Mouse (Mus musculus) gastrocnemius, postnatal 4 days (tissue): ENCODE measurements around the gene Slain1. TPM values are rescaled to one million over a fixed set of nuclear protein-coding genes. Genes with fewer than 3 reads are reported as not detected.
"Not testable (repeated sequence)": the region's sequence is repeated elsewhere in the genome, so short reads cannot be mapped to it uniquely, and the experiment has no call there.

Experiments
- DNase-seq, 2 experiments: peaks; one replicate each; pipeline ENCODE4 v3.0.0; 2021 to 2022; ENCODE audit warnings: low spot score in 2 of 2, mixed read lengths in 2 of 2
- microRNA-seq: library from miRNA; unstranded; fragments of <30 nt; microRNA quantifications from one replicate; pipeline ENCODE4 v1.2.0, GENCODE M21; 2021
- total RNA-seq, 2 experiments: library from RNA; stranded (reverse); gene quantifications; 2 replicates each; pipeline ENCODE4 v1.2.3; 2021

Slain1 gene
- total RNA-seq, 2 experiments from 2014 or later: 0.44 to 0.47 TPM

- no peak for DNase-seq
Measured at GRCm38 (mm10) chr14:103720163-103720562, 70.1 kb downstream of the Slain1 start.

- DNase-seq: peak in 1 of 2 experiments; percentile 50
Measured at GRCm38 (mm10) chr14:103720637-103721355, 70.8 kb downstream of the Slain1 start.

DNA sequence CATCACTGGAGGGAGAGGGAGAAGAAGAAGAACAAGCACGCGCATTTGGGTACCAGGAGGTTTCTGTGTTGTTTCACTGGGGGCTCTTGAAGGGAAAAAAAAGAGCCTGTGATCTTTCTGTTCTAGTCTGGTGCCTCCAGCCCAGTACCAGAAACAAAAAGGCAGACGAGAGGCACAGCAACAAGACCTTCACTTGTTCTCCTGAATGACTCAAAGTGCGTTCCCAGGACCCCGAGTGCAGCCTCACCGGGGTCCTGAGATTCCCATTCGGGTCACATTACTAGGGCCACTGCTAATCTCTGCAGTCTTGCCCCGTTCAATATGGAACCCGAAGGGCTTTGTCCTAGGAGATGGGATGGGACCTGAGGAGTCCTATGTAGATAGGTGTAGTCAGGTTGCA, 73.3 kb downstream of the Slain1 start:
- DNase-seq: no peak

DNA sequence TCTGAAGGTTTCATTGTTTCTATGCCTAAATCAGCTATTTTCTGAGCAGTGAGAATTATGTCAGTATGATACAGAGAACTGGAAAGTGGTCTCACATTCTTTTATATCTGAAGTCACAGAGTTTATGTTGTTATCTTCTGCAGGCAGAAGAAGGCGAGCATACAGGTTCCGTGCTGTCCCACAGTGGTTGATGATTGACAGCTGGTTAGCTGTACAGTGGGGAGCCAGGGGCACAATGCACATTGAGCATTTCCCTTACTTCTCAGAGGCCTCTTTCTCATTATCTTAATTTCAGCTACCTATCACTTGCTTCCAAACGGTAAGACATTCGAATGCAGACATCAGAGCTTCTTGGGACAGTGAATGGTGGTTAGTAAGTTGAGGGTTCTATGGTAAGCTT, 73.8 kb downstream of the Slain1 start:
- DNase-seq: no peak

GRCm38 (mm10) chr14:103728506-103728905, 78.5 kb downstream of the Slain1 start:
- no peak for DNase-seq

DNA sequence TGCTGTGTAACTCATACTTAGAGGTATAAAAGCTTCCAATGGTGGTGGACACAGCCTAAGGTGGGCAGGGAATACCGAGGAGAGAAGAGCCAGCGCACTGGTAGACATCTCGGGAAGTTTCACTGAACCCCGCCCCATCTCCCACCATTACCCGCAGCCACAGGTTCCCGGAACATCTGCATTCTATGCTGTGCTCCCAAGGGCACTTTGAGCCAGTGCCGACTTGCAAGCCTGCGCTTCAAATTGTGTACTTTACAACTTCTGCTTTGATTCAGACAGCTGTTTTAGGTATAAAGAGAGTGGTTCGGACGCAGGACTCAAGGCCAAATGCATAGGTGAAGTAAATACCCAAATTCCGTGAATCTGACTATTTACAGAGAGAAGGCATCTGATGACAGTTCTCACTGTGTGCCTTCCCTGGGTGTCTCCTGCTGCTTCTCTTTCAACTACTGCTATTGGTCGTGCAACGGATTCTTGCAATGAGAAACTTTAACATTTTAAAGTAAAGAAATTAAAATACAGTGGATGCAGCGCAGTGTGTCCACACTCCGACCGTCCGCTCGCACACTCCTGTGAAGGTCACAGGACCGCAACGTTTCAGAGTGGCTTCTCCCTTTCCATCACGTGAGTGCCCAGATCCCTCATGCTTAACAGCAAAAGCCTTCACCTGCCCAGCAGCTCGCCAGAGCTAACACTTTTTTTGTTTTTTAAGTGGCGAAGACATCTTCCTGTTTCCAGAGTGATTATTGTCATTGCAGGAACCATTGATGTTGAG, 79.1 kb downstream of the Slain1 start:
- no peak for DNase-seq

- no peak for DNase-seq
Measured at GRCm38 (mm10) chr14:103729760-103730367, 79.8 kb downstream of the Slain1 start.

- DNase-seq: no peak
Measured at GRCm38 (mm10) chr14:103732626-103733025, 82.6 kb downstream of the Slain1 start.

DNA sequence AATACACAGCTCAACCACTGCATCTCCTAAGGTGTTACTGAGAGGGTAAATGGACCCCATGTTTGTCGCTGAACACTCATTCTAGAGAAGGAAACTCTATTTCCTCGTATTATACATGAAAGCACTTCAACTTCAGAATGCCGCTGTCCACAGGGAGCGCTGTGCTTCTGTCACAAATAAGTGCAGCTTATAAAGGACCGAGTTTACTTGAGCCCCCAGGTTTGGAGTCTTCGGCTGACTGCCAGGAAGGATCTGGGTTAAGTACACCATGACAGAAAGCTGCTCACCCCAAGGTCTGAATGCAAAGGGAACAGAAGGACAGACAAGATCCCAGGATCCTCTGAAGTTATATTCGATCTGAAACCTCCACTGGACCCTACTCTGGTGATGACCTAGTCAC, 91.2 kb downstream of the Slain1 start:
- DNase-seq: no peak

GRCm38 (mm10) chr14:103742150-103742549, 92.1 kb downstream of the Slain1 start:
- no peak for DNase-seq

DNA sequence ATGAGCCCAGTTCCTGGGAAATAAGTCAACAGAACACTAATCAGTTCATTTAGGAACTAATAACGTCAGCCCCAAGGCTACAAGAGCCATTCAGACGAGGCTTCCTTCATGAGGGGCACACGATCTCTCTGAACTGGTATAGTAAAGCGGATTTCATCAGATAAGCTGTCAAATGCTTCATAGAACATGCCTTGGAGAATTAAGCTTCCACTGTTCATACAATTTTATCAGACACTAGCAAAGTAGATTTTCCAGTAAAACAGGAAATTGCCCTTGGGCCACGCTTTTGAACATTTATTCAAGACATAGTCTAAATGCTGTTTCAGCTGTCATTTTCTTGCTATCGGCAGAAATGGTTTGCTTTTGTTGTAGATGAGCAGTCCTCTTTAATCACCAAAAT, 97.3 kb downstream of the Slain1 start:
- no peak for DNase-seq

- DNase-seq: not testable (repeated sequence)
Measured at GRCm38 (mm10) chr14:103750638-103751037, 100.6 kb downstream of the Slain1 start.

GRCm38 (mm10) chr14:103751384-103751783, 101.4 kb downstream of the Slain1 start:
- no peak for DNase-seq

DNA sequence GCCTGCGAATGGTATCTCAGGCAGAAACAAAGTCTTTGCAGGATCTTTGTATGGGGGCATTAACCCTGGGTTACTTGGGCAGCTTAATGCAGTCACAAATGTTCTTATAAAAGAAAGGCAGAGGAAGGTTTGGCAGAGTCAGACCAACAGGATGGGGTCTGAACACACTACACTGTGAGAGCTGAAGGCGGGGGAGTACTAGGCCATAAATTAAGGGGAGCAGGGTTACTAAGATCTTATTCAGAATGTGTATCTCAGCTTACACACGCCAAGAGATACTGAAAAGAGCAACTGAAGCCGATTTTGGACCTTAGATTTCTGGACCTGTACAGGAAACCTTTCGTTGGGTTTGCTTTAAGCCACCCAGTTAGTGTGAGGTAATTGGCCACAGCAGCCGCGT, 102.7 kb downstream of the Slain1 start:
- DNase-seq: no peak

GRCm38 (mm10) chr14:103754041-103754440, 104.0 kb downstream of the Slain1 start:
- no peak for DNase-seq

DNA sequence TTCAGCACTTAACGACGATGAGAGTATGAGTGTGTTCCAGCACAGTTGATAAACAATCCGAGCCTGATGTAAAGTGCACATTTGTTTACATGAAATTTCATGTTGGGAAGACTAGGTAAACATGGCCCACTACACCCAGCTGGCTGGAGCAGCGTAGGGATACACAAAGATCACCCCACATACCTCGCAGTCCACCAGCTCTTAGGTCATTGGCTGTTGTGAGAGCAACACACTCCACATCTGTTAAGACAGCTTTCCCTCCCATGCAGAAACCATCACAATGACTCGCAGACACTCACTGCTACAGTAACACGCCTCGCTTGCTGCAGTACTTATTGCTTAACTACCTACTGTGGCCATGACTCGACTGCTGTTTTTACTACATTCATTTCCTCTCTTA, 104.4 kb downstream of the Slain1 start:
- DNase-seq: no peak

Small RNA genes lying within 50 kb of the gene (microRNA-seq; reads per million reads assigned to microRNA genes)
- gene Gm22877: not detected

Other genes starting within 250 kb of the Slain1 start
- gene Scel, start 136.9 kb upstream of the Slain1 start, total RNA-seq: under 1 TPM in 1 of 2 experiments, not detected in 1; 0.10 TPM
- gene Ednrb, start 194.2 kb downstream of the Slain1 start, total RNA-seq: 10 to 100 TPM; 35.0 to 37.0 TPM